Mouse (Mus musculus): ENCODE results near the gene Sec14l1.

DNA sequence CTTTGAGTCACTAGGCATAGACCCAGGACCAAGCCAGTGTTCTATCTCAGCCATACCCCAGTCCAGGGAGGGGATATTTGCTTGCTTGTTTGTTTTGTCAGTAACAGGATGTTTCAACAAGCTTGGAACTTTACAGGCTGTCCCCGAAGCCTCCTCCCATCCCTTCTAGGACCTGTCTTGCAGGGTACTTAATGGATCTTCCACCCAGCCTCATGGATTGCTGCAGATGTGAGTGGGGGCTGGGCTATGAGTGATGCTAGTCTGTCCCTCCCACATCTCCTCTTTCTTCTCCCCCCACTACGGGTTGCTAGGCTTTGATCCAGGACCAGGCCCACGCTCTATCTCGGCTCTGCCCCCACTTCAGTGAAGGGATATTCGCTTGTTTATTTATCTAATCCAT is 16.8 kb upstream of the Sec14l1 start:
- TF ChIP-seq CTCF (conservative IDR thresholded peaks at IDR 0.05; ENCODE audit: insufficient read depth, insufficient read length, low read depth, low read length) (no peak), POLR2A (IDR thresholded peaks at IDR 0.05; ENCODE audit: low read depth, low read length) (no peak)

All from kidney, adult 2 months (tissue).